Mouse (Mus musculus): ENCODE results near the gene Trak2.

- TF ChIP-seq CTCF (IDR thresholded peaks at IDR 0.05; ENCODE audit: low read depth) (no peak), EP300 (IDR thresholded peaks at IDR 0.05; ENCODE audit: low read depth) (no peak)
Measured at GRCm38 (mm10) chr1:58956229-58956628, 17.0 kb downstream of the Trak2 start.

Measured in liver, postnatal 0 days (tissue).